Mouse (Mus musculus): ENCODE data around the gene Opn5. TPM values are rescaled to one million over a fixed set of nuclear protein-coding genes. Genes with fewer than 3 reads are reported as not detected.

Opn5 gene
- not detected for polyA plus RNA-seq (2014; fragmentation: Illumina TruSeq; extraction: RNeasy Lipid Tissue Mini Kit (QIAGEN cat#74804); ENCODE audit: low read depth, low replicate concordance)

GRCm38 (mm10) chr17:42611295-42611694 is at the start of gene Opn5:
TSS of gene Opn5 (minus strand) at chr17:42611395.

Other genes starting within 250 kb of the Opn5 start
- gene Adgrf4, start 80.9 kb upstream of the Opn5 start, polyA plus RNA-seq (2014; fragmentation: Illumina TruSeq; extraction: RNeasy Lipid Tissue Mini Kit (QIAGEN cat#74804); ENCODE audit: low read depth, low replicate concordance) = 0.23 TPM
- not detected for gene Adgrf2, start 130.8 kb upstream of the Opn5 start, polyA plus RNA-seq (2014; fragmentation: Illumina TruSeq; extraction: RNeasy Lipid Tissue Mini Kit (QIAGEN cat#74804); ENCODE audit: low read depth, low replicate concordance)

Data from adrenal gland, adult 10 weeks (tissue).